Mouse (Mus musculus) testis, adult 2 months (tissue): ENCODE measurements around the gene Myo1b.

ENCODE experiments used
- CTCF ChIP-seq: fragments of 200-500 bp; IDR thresholded peaks from 2 replicates; pipeline ENCODE4 v1.5.1; 2012; ENCODE audit warnings: low read depth, mild to moderate bottlenecking, inconsistent platforms, low read length, moderate library complexity; ENCODE audit not compliant: control insufficient read depth, insufficient read depth, insufficient replicate concordance
- POLR2A ChIP-seq: fragments of 200-500 bp; IDR thresholded peaks from 2 replicates; pipeline ENCODE4 v1.6.1; 2012; ENCODE audit warnings: low read depth, mild to moderate bottlenecking, inconsistent platforms, low read length, moderate library complexity; ENCODE audit not compliant: control insufficient read depth

GRCm38 (mm10) chr1:51856245-51856915 is 59.5 kb downstream of the Myo1b start:
- TF ChIP-seq CTCF, result no peak
- TF ChIP-seq POLR2A, result no peak
